Mouse (Mus musculus) left cerebral cortex, adult 18-20 months (tissue): Measurements from ENCODE around the gene Sap18b. TPM values are rescaled to one million over a fixed set of nuclear protein-coding genes. Genes with fewer than 3 reads are reported as not detected.
A peak's percentile ranks its signal among the peaks of the same experiment; 100 is the strongest.
"Not testable (repeated sequence)": the region's sequence is repeated elsewhere in the genome, so short reads cannot be mapped to it uniquely, and the experiment has no call there.

Experiments
- DNase-seq, 2 experiments: peaks; one replicate each; pipeline ENCODE4 v3.0.0; 2021 to 2022; ENCODE audit warnings: low spot score in 2 of 2, mixed read lengths in 1 of 2
- total RNA-seq, 2 experiments: library from RNA; stranded (reverse); gene quantifications; 2 replicates each; pipeline ENCODE4 v1.2.3; 2021

Sap18b gene
- total RNA-seq, 2 experiments from 2014 or later, result 78.1 to 96.2 TPM

DNA sequence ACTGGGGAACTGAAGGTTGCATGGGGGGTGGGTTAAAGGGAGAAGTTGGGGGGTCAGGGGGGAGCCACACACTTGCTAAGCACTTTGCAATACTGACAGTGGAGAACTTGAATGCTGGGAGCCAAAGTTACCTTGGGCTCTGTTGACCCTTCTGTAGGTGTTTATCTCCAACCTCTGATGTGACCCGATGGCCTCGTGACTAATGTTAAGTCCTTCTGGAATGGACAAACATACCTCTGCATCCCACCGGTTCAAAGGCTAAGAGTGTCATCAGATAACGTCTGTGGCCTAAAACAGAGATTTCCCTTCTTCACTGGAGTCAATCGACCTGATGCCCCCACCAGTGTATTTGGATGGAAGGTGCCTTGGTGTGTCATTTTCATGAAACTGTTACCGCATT, 3.9 kb upstream of the Sap18b start:
- no peak for DNase-seq

DNA sequence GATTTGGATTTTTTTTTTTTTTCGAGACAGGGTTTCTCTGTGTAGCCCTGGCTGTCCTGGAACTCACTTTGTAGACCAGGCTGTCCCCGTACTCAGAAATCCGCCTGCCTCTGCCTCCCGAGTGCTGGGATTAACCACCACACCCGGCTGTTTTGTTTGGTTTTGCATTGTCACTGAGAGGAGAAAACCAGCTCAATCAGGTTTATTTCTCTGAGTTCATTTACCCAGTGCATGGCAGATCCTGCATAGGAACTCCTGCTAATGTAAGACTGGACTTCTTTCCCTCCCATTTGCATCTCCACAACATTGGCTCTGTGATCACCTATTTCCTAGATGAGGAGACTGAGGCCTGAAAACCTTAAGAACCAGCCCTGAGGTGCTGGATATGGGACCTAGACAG, 3.0 kb upstream of the Sap18b start:
- no peak for DNase-seq

DNA sequence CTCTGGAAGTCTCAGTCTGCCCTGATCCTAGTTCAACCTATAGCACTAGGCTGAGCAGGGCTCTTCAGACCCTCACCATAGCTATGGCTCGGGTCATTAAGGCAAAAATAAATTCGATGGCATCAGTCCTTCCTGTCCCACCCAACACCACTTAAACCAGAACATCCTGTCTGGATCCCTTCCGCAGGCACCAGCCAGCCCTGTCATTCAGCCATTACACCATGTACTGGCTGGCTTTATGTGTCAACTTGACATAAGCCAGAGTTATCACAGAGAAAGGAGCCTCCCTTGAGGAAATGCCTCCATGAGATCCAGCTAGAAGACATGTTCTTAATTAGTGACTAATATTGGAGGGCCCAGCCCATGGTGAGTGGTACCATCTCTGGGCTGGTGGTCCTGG, 2.4 kb upstream of the Sap18b start:
- DNase-seq, result no peak

DNA sequence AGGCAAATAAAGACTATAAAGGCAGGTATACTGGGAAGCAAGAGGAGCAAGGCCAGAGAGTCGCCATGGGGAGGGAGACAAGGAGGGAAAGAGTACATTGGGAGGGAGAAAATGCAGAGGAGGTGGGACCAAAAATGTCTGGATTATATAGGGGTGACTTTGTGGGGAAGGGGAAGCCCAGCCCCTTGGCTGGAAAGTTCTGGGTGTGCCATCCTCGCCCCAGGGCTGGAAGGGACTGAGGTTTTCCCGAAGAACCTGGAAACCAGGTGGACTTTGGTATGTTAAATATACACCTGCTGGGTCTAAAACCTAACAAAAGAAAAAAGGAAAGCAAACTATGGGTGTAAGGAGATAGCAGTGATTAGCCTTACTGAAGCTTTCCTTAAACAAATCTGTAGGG, 5.0 kb downstream of the Sap18b start:
- no peak for DNase-seq

DNA sequence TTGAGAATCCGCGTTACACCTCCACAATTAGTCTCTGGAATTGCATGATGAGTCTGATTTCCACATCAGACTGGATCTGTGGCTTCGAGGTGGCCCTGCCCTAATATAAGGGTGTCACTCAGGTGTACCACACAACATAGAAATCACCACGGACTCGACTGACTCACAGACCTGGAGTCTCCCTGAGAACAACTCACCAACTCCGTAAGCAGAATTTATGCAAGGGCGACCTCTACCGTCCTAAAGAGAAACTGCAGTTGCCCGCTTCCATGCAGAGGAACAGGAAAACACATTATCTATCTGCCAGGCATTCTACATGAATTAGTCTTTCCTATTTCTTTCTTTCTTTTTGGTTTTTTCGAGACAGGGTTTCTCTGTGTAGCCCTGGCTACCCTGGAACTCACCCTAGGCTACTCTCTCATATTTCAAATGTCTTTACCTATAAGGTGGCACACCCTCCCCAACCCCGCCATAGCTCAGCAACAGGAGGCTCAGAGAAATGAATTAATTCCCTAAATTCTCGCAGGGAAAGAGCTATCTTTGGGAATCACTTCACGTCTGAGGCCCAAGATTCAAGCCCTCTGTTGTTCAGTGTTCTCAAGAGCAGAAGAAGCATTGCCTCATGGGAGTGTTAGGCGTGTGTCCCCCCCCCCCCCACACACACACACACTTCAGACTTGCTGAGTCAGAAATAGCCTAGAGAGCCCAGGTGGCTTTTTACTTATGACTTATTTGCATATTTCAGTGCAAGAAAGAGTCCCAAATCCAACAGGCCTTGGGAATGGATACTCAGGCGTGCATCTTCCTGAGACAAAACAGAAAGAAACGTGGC, 7.7 kb downstream of the Sap18b start:
- DNase-seq, result peak; percentile 89 to 90

DNA sequence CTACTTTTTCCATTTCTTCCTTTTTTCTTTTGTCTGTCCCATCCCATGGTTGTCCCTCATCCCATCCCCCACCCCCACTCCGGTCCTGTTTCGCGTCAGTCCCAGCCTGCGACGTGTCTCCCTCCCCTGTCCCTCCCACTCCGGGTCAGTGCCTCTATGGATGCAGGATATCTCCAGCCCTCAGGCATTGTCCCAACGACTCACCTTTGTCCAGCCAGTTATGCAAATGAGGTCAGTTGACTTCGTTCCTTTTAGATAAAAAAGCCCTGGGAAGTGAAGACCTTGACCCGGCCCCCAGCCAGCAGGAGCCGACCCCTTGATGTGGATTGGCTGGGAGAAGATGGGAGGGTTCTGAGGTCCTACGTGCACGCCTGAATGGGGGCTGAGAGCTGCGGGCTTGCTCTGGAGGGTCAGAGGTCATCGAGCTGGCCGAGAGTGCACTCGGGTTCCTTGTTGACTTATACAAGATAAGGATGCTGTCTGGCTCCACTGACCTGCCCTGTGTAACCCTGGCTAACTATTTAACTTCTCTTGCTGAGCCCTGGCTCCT, 8.4 kb downstream of the Sap18b start:
- DNase-seq, result no peak

DNA sequence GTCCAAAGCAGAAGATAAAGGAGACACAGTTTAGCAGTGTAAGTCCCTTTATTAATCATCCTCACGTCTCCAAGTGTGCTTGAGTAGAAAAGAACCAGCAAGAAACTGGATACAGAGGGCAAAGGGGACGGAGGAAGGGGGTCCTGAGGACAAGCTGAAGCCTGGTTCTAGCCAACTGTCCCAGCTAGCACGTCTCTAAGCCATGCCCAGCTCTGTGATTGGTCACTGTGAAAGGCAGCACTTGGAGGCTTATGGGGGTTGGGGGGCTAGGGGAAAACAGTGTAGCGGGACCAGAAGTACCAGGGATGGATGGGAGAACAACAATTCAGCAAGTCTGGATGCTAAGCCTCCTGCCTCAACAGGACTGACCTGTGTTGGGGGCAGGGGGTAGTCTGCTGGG, 10.7 kb downstream of the Sap18b start:
- no peak for DNase-seq

DNA sequence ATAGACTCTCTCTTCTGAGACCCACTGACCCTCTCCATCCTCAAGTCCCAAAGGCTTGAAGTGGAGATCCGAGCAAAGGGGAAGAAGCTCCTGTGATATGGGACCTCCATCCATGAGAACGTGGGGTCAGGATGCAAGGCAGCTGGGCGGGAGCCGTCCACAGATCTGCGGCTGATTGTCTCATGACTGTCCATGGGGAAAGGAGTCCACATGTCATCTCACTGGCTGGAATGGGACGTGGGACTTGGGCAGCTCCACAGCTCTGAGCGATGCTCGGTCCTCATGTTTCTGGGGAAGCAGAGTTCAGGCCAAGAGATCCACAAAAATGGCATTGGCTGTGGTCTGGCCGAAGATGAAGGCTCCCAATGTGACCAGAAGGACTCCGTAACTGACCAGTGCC, 12.1 kb downstream of the Sap18b start:
- DNase-seq, result no peak

DNA sequence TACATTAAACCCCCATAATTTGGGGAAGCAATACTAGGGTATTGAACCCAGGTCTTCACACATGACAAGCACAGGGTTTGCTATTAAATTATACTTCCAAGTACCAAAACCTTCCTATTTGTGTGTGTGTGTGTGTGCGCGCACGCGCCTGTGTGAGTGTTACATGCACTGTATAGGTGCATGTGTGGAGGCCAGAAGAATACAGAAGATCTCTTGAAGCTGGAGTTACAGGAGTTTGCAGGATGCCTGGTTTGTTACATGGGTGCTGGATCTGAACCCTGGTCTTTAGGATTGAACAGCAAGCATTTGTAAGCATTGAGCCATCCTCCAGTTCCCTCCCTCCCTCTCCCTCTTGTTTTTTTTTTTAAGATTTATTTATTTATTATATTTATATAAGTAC, 14.1 kb downstream of the Sap18b start:
- no peak for DNase-seq

DNA sequence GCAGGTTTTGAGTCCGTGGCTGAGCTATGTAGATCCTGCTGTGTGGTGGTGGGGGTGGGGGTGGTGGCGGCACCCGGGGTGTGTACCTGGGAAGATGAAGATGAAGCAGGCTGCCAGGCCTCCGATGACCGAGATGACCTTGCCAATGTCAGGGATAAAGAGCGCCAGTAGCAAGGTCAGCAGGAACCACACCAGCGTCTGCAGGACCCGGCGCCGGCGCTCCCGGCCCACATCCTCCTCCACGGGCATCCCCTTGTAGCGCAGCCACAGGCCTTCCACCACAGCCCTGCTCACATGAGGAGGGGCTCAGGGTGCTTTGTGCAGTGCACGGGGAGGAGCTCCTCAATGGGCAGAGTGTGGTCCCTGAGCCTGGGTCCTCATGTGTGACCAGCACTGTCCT, 16.3 kb downstream of the Sap18b start:
- DNase-seq, result no peak

DNA sequence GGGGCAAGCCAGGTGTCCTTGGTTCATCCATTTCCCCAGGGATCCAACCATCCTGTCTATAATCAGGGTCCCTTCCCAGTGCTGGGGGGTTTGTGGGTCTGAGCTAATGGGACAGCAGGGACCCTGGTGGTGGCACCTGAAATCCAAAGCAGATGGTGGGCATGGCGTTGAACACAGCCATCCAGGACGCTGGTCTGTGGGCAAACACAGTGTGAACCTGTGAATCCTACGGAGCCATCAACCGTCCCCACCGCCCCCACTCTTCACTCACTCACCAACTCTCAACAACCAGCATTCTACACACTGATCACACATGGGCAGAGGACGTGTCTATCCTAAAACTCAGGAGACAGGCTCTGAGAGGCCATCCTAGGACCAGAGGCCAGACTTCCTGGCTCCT, 18.8 kb downstream of the Sap18b start:
- DNase-seq, result no peak

DNA sequence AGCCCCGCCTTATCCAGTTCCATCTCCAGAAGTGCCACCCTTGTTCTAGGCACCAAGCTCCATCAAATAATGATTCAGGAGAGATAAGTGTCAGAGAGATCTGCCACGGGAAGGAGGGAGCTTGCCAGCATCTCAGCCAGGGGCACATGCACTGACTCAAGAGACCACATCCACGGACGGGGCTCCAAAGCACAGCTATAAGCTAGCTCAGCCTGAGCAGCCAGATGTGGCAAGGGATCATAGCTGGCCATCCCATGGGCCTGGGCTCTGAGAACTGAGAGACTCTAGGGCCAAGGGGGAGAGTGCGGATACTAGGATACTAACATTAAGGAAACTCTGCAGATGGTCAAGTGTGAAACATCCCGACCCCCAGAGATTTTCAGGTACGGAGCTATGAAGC, 19.9 kb downstream of the Sap18b start:
- no peak for DNase-seq

DNA sequence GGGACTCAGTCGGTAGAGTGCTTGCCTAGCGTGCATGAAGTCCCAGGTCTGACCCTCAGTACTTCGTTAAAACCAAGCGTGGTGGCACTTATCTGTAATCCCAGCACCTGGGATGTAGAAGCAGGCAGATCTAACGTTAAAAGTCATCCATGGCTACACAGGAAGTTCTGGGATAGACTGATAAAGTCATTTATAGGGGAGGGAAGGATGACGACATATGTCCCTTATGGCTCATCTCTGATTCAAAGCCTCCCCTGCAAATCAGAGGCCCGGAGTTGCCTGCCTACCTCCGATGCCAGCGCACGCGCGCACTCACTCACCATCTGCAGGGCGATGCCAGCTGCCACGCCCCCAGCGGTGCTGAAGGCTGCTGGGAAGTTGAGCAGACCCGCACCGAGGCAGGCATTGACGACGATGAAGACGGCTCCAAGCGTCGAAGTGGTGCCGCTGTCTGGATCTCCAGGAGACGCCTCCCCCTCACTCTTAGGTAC, 23.0 kb downstream of the Sap18b start:
- DNase-seq, result peak in 1 of 2 experiments; percentile 32

DNA sequence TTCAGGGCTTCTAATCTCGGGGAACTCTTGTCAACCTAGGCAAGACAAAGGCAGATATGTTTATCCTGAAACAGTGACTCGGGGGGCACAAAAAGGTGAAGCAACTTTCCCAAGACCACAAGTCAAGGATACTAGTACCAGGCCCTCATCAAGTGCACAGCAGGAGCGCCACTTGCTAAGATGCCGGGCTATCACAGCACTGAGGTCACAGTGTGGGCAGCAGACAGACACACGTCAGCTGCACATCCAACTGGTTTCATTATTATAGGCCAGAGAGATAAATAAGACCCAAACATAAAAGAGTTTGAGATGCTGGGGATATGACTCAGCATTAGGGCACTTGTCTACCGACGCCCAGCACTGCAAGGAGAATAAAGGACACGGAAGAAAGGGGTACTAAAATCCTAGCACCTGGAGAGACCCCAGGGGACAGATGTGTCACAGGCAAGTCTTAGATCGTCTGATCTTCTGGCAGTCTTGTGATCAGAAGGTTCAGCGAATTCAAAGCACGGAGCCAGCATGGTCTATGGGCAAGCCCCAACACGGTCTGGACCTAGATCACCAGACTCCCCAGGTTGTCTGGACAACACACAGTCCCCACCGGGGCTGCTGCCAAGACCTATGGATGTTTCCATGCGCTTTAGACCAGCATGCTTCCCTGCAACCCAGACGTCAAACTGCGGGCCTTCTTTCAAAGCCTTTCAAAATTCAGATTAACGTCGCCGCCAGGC, 23.8 kb downstream of the Sap18b start:
- DNase-seq, result no peak

DNA sequence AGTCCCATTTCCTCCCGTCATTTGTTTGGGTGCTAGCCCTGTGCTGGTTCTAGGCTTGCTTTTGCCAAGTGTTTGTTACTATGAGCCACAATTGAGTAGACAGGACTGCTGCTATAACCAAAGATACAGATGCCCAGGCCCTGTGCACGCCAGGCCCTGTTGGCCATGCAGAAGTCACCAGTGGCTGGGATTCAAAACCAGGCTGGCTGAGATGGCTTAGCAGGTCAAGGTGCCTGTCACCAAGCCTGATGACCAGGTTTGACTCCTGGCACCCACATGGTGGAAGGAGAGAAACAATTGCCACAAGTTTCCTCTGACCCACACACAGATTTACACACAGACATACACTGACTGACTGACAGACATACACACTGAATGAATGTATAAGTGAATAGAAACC, 25.2 kb downstream of the Sap18b start:
- DNase-seq, result no peak

DNA sequence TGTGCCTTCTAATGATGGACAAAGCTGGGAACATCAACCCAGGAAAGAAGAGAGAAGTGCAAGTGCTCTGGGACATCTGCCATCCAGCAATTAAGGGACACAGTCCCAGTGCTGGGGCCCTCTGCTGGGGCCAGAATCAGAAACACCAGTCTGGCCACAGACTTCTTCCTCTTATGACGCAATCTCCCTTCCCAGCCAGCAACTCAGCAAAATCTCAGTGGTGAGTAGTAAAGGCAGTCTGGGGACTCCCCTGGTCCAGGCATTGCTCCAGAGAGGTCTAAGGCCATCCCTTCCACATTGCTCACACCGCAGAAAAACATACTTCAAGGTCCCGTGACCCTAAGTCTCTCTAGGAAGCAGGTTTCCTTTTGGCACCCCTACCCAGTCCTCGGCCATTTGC, 27.1 kb downstream of the Sap18b start:
- DNase-seq, result no peak

DNA sequence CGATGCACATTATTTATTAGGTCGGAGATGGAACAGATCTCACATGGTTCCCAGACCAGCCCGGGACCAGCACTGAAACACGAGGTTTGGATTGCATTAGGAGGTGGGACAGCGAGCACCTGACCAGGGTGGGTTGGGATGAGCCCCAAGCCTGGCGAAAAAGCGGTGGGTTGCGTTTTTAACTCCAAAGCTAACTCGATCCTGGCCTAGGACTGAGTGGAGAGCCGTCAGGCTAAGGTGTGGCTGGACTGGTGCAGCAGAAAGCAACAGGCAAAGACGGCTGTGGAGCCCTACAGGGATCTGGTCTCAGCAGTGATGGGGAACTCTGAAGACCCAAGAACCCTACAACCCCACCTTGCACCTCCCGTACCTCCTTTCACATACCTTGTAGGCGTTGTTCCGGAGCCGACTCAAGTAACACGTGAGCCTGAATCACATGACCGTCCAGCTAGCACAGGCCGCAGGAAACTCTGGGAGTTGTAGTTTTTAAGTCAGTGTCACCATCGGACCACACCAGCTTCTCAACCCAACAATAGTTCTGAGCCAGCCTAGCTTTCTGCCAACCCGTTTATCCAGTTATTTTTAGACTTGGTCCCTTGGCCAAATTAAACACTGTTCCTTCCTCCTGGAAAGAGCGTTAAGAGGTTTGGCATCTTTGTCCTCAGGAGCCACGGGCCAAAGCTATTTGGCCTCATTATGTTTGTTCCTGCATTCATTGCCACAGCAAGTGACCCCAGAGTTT, 28.1 kb downstream of the Sap18b start, which contains the start of gene Slc38a7:
Gene Slc38a7 (minus strand): TSS at position 438 of the 742 bp plus-strand sequence.
- peak; percentile 77 to 83 for DNase-seq

DNA sequence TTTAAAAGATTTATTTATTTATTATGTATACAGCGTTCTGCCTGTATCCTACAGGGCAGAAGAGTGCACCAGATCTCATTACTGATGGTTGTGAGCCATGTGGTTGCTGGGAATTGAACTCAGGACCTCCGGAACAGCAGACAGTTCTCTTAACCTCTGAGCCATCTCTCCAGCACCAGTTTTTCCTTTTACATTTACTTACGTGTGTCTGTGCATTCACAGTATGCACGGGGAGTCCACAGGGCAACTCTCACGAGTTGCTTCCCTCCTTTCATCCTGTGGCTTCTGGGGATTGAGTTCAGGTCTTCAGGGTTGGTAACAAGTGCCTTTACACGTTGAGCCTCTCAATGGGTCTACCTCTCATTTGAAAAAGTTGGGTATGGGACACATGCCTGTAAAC, 29.0 kb downstream of the Sap18b start:
- DNase-seq, result no peak

DNA sequence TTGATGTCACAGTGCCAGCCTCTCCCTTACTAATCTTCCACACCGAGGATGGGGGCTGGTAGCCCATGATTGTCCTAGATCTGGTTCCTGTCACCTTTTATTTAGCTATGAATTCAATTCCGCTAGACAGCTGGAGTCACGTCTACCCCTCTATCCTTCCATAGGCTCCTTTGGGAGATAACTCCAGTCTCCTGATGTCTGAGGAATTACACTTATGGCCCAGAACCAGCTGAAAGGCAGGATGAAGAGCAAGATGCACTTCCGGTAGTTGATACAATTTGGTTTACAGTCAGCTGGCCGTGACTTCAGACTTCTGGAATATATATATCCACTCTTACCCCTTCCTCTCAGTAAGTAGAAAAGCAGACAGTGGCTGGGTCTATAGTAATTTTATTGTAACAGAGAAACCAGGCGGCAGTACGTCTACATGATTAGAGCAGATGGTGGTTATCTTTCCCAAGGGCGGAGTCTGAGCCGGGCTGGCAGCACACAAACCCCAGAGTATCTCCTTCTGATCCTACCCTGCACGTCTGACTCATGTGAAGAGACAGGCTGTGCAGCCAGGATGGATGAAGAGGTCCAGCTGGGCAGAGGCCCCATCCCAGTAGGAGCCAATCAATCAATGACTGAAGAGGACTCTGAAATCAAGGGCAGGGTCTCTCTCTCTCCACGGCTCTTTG, 38.8 kb downstream of the Sap18b start:
- DNase-seq, result not testable (repeated sequence)

DNA sequence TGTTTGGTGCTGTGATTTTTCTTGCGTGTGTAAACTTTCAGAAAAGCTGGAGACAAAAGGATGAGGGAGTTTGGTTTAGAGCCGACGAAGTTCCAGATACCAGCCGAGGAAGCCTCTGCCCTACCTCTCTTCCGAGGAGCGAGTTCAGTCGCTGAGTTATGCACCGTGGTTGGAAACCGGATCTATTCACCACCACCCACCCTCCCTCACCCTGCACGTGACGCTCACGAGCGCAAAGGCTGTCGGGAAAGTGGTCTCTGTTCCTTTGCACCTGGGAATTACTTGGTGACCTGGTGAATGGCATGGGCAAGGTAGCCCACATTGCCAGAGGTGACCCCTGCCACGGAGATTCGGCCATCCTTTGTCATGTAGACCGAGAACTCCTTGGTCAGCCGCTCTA, 39.7 kb downstream of the Sap18b start:
- not testable (repeated sequence) for DNase-seq

DNA sequence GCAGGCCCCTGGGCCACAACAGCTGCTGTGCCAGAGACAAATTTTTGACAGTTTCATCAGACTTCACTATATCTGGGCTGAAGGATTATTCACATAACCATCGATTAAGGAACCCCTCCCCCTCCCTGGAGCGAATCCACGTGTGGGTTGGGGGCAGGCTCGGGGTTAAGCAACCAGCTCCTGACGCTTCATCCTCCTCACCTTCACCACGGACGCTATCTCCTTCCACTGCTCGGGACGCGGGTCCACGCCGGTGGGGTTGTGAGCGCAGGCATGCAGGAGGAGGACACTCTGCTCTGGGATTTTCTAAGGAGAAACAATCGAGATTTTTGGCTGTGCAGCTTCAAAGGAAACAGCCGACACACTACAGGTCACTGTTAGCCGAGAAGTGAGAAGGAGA, 46.5 kb downstream of the Sap18b start:
- no peak for DNase-seq
